Mouse (Mus musculus) cerebellum, postnatal 14 days (tissue): ENCODE results near the gene Dcst1.

Source experiments
- DNase-seq, 2 experiments: peaks; one replicate each; pipeline ENCODE4 v3.0.0; 2021; ENCODE audit warnings: mixed read lengths in 2 of 2

Gene Dcst1

GRCm38 (mm10) chr3:89305551-89306325, 59.3 kb downstream of the Dcst1 start:
- no peak for DNase-seq

DNA sequence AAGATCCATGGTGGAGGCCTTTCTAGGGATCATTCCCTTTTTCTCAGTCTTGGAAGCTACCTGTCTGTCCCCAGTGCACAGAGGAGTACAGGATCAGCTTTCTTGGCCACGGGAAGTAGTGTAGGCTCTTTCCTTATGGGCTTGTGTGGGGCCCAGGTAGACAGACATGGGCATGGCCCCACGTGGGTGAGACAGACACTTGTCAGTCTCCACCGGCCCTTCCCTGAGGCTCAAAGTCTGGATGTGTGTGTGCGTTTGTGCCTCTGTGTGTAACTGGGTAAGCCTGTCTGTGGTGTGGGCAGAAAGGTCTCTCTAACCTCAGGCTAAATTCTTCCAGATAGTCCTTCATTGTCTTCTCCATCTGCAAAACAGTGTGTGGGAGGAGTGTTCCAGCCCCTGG, 59.9 kb downstream of the Dcst1 start:
- no peak for DNase-seq

GRCm38 (mm10) chr3:89304440-89304839, 60.6 kb downstream of the Dcst1 start:
- no peak for DNase-seq

GRCm38 (mm10) chr3:89300514-89300913, 64.5 kb downstream of the Dcst1 start:
- DNase-seq, result no peak
